Mouse (Mus musculus): ENCODE results near the gene Gm45337.

Gm45337 gene

GRCm38 (mm10) chr7:142096701-142097100 lies 47.7 kb downstream of the Gm45337 start:
- no peak for DNase-seq

GRCm38 (mm10) chr7:142095183-142095931 lies 49.0 kb downstream of the Gm45337 start, which contains the start of gene Dusp8:
Dusp8 (minus strand) TSS chr7:142095843.
- DNase-seq = peak; percentile 92

DNA sequence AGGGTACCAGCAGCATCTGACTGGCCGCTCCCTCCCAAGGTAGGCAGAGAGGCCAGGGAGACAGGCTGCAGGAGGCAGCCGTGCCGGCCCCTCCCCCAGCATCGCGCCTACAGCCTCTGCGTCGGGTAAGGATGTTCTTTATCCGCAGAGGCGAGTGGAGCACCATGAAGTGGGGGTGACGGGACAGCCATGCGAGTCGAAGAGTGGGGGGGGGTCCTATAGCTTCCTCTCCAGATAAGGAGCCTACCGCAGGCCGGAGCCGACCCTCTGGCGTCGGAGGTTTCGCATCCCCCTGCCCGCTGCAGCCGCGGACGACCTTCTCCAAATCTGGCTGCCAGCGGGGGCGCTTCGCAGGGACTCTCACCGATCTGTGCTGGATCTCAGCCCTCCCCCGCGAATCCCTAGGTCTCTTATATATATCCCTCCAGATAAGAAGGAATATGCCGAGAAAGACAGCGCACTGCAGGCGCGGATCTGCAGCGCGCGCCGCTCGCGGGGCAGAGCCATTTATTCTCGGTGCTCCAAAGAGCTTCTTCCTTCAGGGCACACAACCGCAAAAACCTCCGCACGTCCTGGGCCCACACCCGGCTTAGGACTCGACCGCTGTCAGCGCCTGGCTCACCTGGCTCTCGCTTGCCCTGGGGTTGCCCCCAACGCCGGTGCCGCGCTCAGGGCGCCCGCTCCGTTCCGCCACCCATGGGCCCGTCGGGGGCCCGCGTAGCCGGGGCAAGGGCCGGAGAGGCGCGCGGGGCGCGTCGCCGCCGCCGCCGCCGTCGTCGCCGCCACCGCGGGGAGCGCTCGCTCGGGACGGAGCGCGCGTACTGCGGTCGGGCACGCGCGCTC lies 49.9 kb downstream of the Gm45337 start:
- DNase-seq = peak in 1 of 2 experiments; percentile 53

DNA sequence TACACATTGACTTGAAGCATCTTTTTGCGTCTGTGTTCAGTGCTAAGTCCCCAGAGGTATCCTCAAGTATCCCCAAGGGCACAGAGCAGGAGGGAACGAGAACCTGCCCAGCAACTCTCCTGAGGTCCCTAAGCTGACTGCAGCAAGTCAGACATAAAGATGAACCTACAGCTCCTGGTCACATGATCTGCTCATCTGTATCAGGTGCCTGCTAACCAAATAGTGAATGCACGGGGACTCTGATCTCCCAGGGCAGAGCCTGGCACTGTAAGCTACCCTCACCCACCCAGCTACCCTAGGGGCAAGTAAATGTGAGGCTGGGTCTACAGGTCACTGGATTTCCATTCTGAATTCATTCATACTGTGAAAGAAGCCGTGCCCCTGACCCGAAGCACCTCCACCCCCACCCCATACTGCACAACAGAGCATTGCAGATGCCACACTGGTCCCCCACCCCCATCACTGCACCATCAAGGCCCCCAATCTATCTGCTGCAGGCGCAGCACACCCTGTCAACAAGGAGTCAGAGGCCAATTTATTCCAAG lies 50.6 kb downstream of the Gm45337 start:
- no peak for DNase-seq

Measured in B cell, adult 2 months (primary cell).